Mouse (Mus musculus) neural tube, embryonic 15.5 days (tissue): ENCODE measurements around the gene Slco1a4. TPM values are rescaled to one million over a fixed set of nuclear protein-coding genes. Genes with fewer than 3 reads are reported as not detected.
"Not testable (repeated sequence)": the region's sequence is repeated elsewhere in the genome, so short reads cannot be mapped to it uniquely, and the experiment has no call there.

Source experiments
- ATAC-seq: fragments of 200-750 bp; cut with Nextera tagmentation; 2 replicates; pipeline ENCODE4 v1.8.0; 2017; ENCODE audit warnings: mild to moderate bottlenecking, moderate TSS enrichment, moderate library complexity; ENCODE audit not compliant: low FRiP score
- H3K27ac ChIP-seq: fragments of 300-500 bp; sonication (generic); replicated peaks from 2 replicates; pipeline ENCODE4 v1.5.1; 2015; ENCODE audit warnings: mild to moderate bottlenecking, inconsistent platforms
- H3K27me3 ChIP-seq: fragments of 300-500 bp; sonication (generic); replicated peaks from 2 replicates; pipeline ENCODE4 v1.6.1; 2015; ENCODE audit warnings: inconsistent platforms
- H3K36me3 ChIP-seq: fragments of 300-500 bp; sonication (generic); 2 replicates; pipeline ENCODE4 v1.6.1; 2015; ENCODE audit warnings: inconsistent platforms
- H3K4me1 ChIP-seq: fragments of 300-500 bp; sonication (generic); 2 replicates; pipeline ENCODE4 v1.6.1; 2015; ENCODE audit warnings: inconsistent platforms
- H3K4me2 ChIP-seq: fragments of 300-500 bp; sonication (generic); 2 replicates; pipeline ENCODE4 v1.6.1; 2015; ENCODE audit warnings: inconsistent platforms, mild to moderate bottlenecking, moderate library complexity
- H3K4me3 ChIP-seq: fragments of 300-500 bp; sonication (generic); replicated peaks from 2 replicates; pipeline ENCODE4 v1.5.1; 2015; ENCODE audit warnings: mild to moderate bottlenecking, inconsistent platforms
- H3K9ac ChIP-seq: fragments of 300-500 bp; sonication (generic); replicated peaks from 2 replicates; pipeline ENCODE4 v1.6.1; 2015; ENCODE audit warnings: mild to moderate bottlenecking, inconsistent platforms
- H3K9me3 ChIP-seq: fragments of 300-500 bp; sonication (generic); replicated peaks from 2 replicates; pipeline ENCODE4 v1.6.1; 2016; ENCODE audit warnings: inconsistent platforms
- WGBS: fragments of 180-500 bp; shearing (Covaris S2); methylation state at CpG from one replicate; pipeline ENCODE4 v1.1.7; 2015; ENCODE audit warnings: mixed read lengths; 5-methylcytosine and 5-hydroxymethylcytosine counted together
- polyA plus RNA-seq: library from polyadenylated mRNA; unstranded; fragments of >200 nt; fragmentation: Nextera tagmentation; extraction: Ambion mirVana; gene quantifications from 2 replicates; pipeline ENCODE4 v1.2.1, GENCODE M21; 2015

Slco1a4 gene
- polyA plus RNA-seq, result 0.04 and 0.10 TPM in 2 replicates

- H3K4me1 ChIP-seq, result no peaks in the 10 kb centered on the region
- H3K9ac ChIP-seq, result no peak within 1 kb of the TSS
- no peaks in the 10 kb centered on the region for H3K9me3 ChIP-seq
- 77% methylated on average over 2 of the region's 2 CpGs for WGBS
- no peak within 1 kb of the TSS for H3K4me2 ChIP-seq
- no peaks in the 10 kb centered on the region for H3K27me3 ChIP-seq
- H3K36me3 ChIP-seq, result no peaks in the 10 kb centered on the region
- no peak within 1 kb of the TSS for H3K27ac ChIP-seq
- no peak for ATAC-seq
- no peak within 1 kb of the TSS for H3K4me3 ChIP-seq
Observed at GRCm38 (mm10) chr6:141856085-141856484, at the start of gene Slco1a4. Slco1a4 (minus strand) TSS chr6:141856199.

- no peak overlapping the region for H3K4me3 ChIP-seq
- H3K9ac ChIP-seq, result no peak overlapping the region
- H3K4me1 ChIP-seq, result no peaks in the 10 kb centered on the region
- no peak for ATAC-seq
- no peaks in the 10 kb centered on the region for H3K36me3 ChIP-seq
- WGBS, result 72% methylated on average over 2 of the region's 2 CpGs
- no peaks in the 10 kb centered on the region for H3K27me3 ChIP-seq
- no peaks in the 10 kb centered on the region for H3K9me3 ChIP-seq
- H3K27ac ChIP-seq, result no peak overlapping the region
- no peak overlapping the region for H3K4me2 ChIP-seq
Observed at GRCm38 (mm10) chr6:141898197-141898596, 42.2 kb upstream of the Slco1a4 start.

- Histone ChIP-seq H3K4me2 (no peak overlapping the region), H3K9me3 (no peaks in the 10 kb centered on the region), H3K4me3 (no peak overlapping the region), H3K27ac (no peak overlapping the region), H3K4me1 (no peaks in the 10 kb centered on the region), H3K9ac (no peak overlapping the region), H3K27me3 (no peaks in the 10 kb centered on the region), H3K36me3 (no peaks in the 10 kb centered on the region)
- no peak for ATAC-seq
- WGBS, result 34% methylated on average over 2 of the region's 2 CpGs
Observed at GRCm38 (mm10) chr6:141889723-141890122, 33.7 kb upstream of the Slco1a4 start.

DNA sequence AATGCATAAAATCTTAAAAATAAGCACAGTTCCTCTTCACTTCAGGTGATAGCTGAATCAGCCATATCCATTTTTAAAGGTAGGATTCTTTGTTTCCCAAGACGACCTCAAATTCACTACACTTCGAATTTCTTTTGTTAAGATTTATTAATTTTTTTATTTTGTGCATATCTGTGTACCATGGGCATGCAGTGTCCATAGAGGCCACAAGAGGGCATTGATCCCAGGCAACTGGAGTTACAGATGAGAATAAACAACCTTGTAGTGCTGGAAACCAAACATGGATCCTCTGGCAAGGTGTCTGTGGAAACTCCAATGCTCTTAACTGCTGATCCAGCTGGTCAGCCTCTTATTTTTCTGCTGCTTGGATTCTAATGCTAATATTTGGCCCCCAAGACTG, 32.2 kb upstream of the Slco1a4 start:
- no peaks in the 10 kb centered on the region for H3K9me3 ChIP-seq
- no peak overlapping the region for H3K9ac ChIP-seq
- H3K27ac ChIP-seq, result no peak overlapping the region
- WGBS, result 69% methylated on average over 2 of the region's 2 CpGs
- H3K27me3 ChIP-seq, result no peaks in the 10 kb centered on the region
- H3K4me2 ChIP-seq, result no peak overlapping the region
- ATAC-seq, result no peak
- H3K36me3 ChIP-seq, result no peaks in the 10 kb centered on the region
- H3K4me1 ChIP-seq, result no peaks in the 10 kb centered on the region
- no peak overlapping the region for H3K4me3 ChIP-seq

GRCm38 (mm10) chr6:141882581-141882980, 26.6 kb upstream of the Slco1a4 start:
- H3K9ac ChIP-seq, result no peak overlapping the region
- H3K9me3 ChIP-seq, result no peaks in the 10 kb centered on the region
- H3K36me3 ChIP-seq, result no peaks in the 10 kb centered on the region
- no peak for ATAC-seq
- no peak overlapping the region for H3K27ac ChIP-seq
- no peaks in the 10 kb centered on the region for H3K4me1 ChIP-seq
- WGBS, result 73% methylated on average over 1 of the region's 1 CpGs
- no peak overlapping the region for H3K4me2 ChIP-seq
- no peak overlapping the region for H3K4me3 ChIP-seq
- H3K27me3 ChIP-seq, result no peaks in the 10 kb centered on the region

DNA sequence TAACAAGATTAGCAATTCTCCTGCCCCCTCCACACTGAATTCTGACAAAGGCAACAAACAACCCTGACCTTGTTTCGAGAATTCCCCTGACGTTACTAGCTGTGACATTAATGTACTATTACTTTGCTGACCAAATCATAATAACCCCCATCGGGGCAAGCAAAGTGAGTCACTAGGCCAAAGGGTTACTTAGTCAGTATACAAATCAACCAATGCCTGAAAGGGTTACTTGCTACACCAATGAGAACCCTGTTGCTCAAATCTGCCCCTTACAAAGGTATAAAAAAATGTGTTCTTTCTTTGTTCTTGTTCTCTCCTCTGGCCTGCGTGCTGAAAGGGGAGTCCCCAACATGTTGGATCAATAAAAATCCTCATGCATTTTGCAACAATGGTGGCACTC, 19.7 kb upstream of the Slco1a4 start:
- H3K36me3 ChIP-seq, H3K9me3 ChIP-seq, H3K9ac ChIP-seq, H3K4me1 ChIP-seq, H3K4me2 ChIP-seq, H3K4me3 ChIP-seq, ATAC-seq, H3K27ac ChIP-seq, H3K27me3 ChIP-seq: not testable (repeated sequence)
- WGBS, result 80% methylated on average over 4 of the region's 4 CpGs

- 86% methylated on average over 2 of the region's 2 CpGs for WGBS
Observed at GRCm38 (mm10) chr6:141871711-141872110, 15.7 kb upstream of the Slco1a4 start.

DNA sequence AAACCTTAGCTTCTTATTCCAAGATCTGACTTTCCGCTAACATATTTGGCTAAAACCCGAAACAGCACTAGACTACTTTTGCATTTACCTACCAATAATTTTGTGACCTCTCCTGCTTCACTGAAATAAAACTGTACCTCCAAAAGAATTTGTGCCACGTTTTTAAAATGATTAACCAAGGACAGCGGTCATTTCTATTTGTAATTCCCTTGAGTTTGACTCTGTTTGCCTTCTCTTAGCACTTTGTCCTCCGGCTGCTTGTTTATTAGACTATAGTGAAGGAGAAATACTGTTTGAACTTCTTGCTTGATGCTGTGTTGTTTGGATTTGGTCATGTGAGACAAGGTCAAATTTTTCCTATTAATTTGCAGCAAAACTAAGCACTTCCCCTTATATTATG, 12.7 kb upstream of the Slco1a4 start:
- H3K4me1 ChIP-seq, result no peaks in the 10 kb centered on the region
- no peaks in the 10 kb centered on the region for H3K36me3 ChIP-seq
- H3K27me3 ChIP-seq, result no peaks in the 10 kb centered on the region
- no peak for ATAC-seq
- 84% methylated on average over 5 of the region's 5 CpGs for WGBS
- no peak overlapping the region for H3K4me2 ChIP-seq
- no peak overlapping the region for H3K9ac ChIP-seq
- no peak overlapping the region for H3K4me3 ChIP-seq
- no peaks in the 10 kb centered on the region for H3K9me3 ChIP-seq
- H3K27ac ChIP-seq, result no peak overlapping the region

More at GRCm38 (mm10) chr6:141871711-141872110, 15.7 kb upstream of the Slco1a4 start:
- Histone ChIP-seq H3K9ac (no peak overlapping the region), H3K4me3 (no peak overlapping the region), H3K4me2 (no peak overlapping the region), H3K4me1 (no peaks in the 10 kb centered on the region), H3K27me3 (no peaks in the 10 kb centered on the region), H3K9me3 (no peaks in the 10 kb centered on the region), H3K27ac (no peak overlapping the region), H3K36me3 (no peaks in the 10 kb centered on the region)
- ATAC-seq, result no peak

GRCm38 (mm10) chr6:141866026-141866425, 10.0 kb upstream of the Slco1a4 start:
- H3K4me2 ChIP-seq, result no peak overlapping the region
- 81% methylated on average over 5 of the region's 5 CpGs for WGBS
- H3K9me3 ChIP-seq, result no peaks in the 10 kb centered on the region

DNA sequence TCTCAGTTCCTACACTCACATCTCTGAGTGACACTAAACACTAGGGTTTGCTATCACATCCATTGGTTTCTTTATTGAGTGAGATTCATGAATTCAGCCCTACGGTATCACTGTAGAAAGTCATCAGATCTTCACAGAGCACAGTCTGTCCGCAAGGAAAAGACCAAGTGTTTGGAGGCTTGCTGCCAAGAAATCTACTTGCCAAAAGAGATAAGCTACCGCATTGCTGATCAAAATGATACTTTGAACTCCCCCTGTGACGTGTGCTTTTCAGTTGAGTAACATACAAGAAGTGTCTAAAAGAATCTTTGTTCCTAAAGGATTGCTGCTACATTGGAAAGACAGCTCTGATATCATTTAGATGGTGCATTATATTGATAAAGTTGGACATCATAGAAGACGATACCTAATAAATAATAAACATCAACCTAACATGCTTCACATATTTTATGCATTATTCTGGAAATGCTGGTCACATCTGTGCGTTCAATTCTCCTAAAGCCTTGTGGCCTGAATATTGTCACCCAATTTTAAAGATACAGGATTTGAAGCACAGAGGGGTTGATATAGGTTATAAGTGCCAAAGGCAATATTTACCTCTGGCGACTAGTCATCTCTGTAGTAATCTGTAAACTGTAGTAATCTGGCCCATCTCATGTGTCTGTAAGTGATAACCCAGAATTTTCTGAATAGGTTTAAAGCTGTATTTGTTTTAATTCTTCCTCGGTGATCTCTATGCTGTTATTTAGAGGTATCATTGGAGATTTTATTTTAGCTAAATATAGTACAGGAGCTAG, 1.9 kb upstream of the Slco1a4 start:
- no peak for ATAC-seq
- 90% methylated on average over 8 of the region's 8 CpGs for WGBS

More at GRCm38 (mm10) chr6:141866026-141866425, 10.0 kb upstream of the Slco1a4 start:
- no peaks in the 10 kb centered on the region for H3K27me3 ChIP-seq
- no peaks in the 10 kb centered on the region for H3K4me1 ChIP-seq
- ATAC-seq, result no peak
- H3K27ac ChIP-seq, result no peak overlapping the region
- no peak overlapping the region for H3K4me3 ChIP-seq
- H3K9ac ChIP-seq, result no peak overlapping the region
- H3K36me3 ChIP-seq, result no peaks in the 10 kb centered on the region

DNA sequence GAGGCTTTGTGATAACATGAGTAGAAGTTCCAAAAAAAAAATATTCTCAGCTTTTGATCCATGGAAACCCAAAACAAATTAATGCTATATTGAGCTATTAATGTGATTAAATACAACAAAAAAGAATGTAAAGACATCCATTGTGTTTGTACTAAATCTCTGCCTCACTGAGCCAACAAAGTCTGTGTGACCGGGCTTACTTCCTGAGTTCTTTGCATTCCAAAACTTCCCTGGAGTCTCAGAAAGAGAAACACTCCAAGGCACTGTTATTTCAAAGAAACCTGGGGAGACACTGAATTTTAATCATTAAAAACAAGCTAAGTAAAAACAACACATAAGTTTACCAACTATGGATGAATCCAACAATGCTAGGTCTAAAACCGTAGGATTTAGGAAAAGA, 2.4 kb downstream of the Slco1a4 start:
- H3K36me3 ChIP-seq, result no peaks in the 10 kb centered on the region
- H3K9me3 ChIP-seq, result no peaks in the 10 kb centered on the region
- H3K27ac ChIP-seq, result no peak overlapping the region
- H3K4me2 ChIP-seq, result no peak overlapping the region
- no peaks in the 10 kb centered on the region for H3K4me1 ChIP-seq
- H3K27me3 ChIP-seq, result no peaks in the 10 kb centered on the region
- 72% methylated on average over 2 of the region's 2 CpGs for WGBS
- H3K4me3 ChIP-seq, result no peak overlapping the region
- H3K9ac ChIP-seq, result no peak overlapping the region
- no peak for ATAC-seq

More for the DNA sequence above, 1.9 kb upstream of the Slco1a4 start:
- Histone ChIP-seq H3K36me3 (no peaks in the 10 kb centered on the region), H3K4me3 (no peak overlapping the region), H3K27ac (no peak overlapping the region), H3K4me1 (no peaks in the 10 kb centered on the region), H3K4me2 (no peak overlapping the region), H3K27me3 (no peaks in the 10 kb centered on the region), H3K9ac (no peak overlapping the region), H3K9me3 (no peaks in the 10 kb centered on the region)

DNA sequence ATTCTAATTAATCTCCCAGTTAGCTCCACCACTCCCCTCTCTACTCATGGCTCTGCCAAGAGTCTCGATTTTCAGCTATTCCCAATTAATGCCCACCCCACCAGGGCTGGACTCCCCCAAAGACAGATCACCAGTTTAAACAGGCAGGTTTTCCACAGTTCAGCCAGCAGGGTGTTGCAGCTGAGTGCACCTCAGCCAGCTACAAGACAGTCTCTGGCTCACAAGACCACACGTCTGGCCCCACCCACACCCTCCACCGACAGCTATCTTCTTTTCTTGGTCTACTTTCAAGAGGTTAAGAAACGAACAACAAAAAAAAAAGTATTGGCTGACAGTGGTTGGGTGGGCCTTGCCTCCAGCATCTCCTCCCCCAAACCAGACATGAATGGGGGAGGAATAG, 6.9 kb downstream of the Slco1a4 start:
- H3K27me3 ChIP-seq, result no peaks in the 10 kb centered on the region
- no peaks in the 10 kb centered on the region for H3K4me1 ChIP-seq
- H3K27ac ChIP-seq, result no peak overlapping the region
- H3K4me2 ChIP-seq, result no peak overlapping the region
- H3K4me3 ChIP-seq, result no peak overlapping the region
- no peak overlapping the region for H3K9ac ChIP-seq
- WGBS, result 35% methylated on average over 4 of the region's 4 CpGs
- no peaks in the 10 kb centered on the region for H3K36me3 ChIP-seq
- no peak for ATAC-seq
- no peaks in the 10 kb centered on the region for H3K9me3 ChIP-seq
